Mouse (Mus musculus): Measurements from ENCODE around the gene Hs6st1.
"Not testable (repeated sequence)": the region's sequence is repeated elsewhere in the genome, so short reads cannot be mapped to it uniquely, and the experiment has no call there.

Gene Hs6st1

DNA sequence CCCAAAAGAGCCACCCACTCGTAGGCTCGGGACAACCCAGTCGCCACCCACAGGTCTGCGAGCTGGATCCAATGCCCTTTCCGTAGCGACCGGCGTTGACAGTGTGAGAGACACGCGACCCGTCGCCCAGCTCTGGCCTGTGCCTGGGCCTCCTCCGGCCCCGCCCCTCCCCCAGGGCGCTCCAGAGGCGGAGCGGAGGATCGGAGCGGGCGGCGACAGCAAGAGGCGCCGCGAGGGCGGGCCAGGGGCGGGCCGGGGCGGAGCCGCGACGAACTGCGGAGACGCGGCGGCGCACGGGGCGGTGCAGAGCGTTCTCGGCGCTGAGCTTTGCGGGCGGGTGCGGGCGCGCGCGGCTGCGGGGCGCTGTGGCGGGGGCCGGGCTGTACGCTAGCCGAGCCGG is at the start of gene Hs6st1:
TSS of gene Hs6st1 (plus strand) at position 325 of the 400 bp plus-strand sequence.
- in situ Hi-C loops (cut with MboI): loop anchor here (10.0 kb wide), 1 partner anchor 223 kb away; no protein-coding TSS in a partner anchor

DNA sequence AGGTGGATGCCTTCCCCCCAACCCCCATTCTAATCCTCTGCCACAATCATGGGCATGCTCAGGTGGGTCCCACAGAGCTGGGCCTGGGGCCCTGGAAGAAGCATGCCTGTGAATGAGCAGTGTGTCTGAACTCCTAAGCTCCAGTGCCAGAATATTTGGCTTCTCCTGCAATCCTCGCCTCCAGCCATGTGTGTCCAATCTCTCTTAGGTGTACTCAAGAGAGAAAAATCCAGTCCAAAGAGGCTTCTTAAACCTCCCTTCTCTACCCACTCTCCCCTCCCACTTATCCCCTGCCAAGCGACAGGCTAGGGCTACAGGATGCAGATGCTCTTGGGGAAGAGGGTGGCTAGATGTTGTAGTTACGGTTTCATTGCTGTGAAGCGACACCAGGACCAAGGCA is 49.6 kb upstream of the Hs6st1 start:
- in situ Hi-C loops (cut with MboI): no loop called here

DNA sequence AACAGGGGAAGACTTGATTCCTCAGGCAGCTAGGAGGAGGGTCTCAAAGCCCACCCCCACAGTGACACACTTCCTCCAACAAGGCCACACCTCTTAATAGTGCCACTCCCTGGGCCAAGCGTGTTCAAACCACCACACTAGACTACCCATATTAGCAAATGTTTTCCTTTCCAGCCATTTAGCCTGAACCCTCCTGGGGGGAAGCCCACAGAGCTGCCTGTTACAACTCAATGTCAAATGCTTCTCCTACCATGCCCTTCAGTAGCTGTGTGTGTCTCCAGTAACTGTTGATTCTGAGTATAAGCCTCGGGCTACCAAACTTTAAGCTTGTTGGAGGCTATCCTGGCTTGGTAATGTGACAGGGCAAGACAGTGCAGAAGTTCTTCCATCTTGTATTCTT is 49.0 kb upstream of the Hs6st1 start:
- in situ Hi-C loops (cut with MboI): no loop called here

DNA sequence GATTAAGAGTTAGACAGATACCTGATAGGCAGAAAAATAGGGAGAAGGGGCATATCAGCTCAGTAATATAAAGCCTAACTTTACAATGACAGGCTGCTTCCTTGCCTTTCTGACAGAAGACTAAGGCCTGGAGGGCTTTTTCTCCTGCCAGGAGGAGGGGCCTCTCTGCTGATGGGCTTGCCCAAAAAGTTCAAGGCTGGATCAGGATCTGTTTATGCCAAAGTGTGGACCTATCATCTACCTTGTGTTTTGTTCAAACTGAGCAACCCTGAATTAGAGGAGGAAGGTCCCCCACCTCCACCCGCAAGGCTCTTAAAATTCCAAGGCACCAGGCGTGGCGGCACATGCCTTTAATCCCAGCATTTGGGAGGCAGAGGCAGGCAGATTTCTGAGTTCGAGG is 47.9 kb upstream of the Hs6st1 start:
- in situ Hi-C loops (cut with MboI): no loop called here

DNA sequence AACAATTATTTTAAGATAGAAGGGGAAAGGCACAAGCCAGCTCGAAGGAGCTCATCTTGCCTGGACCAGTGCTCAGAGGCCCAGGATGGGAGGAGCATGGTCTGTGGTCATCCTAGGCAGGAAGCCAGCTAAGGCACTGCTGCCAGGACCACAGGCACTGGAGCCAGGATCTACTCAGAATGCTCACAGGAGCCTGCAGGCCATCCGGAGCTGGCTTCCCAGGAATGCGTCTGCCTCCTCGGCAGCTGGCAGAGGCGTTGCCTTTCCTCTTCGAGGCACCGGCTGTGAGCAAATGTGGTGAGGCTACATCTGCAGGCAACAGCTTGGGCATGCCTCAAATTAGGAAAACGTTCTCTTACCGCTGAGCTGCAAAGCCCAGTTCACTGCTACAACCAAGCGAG is 37.8 kb upstream of the Hs6st1 start:
- in situ Hi-C loops (cut with MboI): no loop called here

DNA sequence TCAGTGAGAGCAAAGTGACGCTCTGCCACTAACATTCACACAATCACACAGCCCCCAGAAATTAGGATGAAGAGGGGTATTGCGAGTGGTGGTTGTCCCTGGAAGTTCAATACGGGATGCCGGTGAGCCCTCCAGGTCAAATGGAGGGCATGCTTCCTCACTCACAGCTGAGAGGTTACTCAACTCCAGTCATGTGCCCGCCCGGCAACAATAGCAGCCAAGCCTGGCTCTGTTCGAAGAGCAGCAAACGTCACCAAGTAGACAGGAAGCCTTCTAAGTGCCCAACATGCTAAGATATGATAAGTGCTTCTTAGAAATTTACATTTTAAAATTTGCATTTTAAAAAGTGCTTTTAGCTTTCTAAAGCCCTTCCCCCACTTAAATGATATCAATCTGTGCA is 29.4 kb upstream of the Hs6st1 start:
- in situ Hi-C loops (cut with MboI): no loop called here

DNA sequence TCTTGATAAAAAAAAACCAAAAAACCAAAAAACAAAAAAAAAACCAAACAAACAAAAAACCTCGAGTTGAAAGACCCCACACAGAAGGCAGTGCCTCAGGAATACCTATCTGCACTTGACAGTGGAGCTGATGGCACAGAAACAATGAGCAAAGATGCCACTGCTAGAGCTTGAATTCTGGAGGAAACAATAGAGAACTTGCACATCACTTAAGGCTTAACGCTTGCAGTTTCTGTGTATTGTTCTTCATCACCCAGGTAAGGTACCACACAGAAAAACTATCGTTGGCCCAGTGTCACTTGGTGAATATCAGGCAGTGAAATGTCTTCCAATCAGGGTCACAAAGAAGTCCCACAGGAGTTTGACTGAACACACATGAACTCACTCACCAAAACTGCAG is 26.1 kb upstream of the Hs6st1 start:
- in situ Hi-C loops (cut with MboI): no loop called here

DNA sequence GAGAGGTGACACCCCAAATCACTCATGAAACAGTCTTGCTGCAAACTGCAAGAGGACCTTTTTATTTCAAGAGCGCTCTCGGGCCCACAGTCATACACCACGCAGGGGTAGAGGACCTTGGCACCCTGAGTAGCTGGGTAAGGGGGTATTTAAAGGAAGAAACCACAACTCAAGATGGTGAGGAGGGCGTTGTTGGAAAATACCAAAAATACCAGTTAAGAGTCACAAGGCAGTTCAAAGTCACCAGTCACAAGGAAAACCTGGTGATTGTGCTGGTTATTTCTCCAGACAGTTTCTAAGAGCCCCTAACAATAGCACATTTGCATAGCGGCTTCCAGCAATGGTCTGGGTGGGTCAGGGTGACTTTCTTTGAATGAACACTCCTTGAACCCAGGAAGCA is 24.4 kb upstream of the Hs6st1 start:
- in situ Hi-C loops (cut with MboI): not testable (repeated sequence)

DNA sequence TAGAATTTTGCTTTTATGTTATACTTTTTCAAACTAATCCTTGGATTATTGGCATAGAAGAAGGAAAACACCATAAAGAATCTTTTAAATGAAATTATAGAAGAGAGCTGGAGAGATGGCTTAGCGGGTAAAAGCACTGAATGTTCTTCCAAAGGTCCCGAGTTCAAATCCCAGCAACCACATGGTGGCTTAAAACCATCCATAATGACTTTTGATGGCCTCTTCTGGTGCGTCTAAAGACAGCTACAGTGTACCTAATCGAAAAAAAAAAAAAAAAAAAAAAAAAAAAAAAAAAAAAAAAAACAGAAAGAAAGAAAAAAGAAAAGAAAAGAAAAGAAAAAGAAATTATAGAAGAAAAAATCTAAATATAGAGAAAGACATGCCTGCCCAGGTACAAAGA is 23.9 kb upstream of the Hs6st1 start:
- in situ Hi-C loops (cut with MboI): no loop called here

DNA sequence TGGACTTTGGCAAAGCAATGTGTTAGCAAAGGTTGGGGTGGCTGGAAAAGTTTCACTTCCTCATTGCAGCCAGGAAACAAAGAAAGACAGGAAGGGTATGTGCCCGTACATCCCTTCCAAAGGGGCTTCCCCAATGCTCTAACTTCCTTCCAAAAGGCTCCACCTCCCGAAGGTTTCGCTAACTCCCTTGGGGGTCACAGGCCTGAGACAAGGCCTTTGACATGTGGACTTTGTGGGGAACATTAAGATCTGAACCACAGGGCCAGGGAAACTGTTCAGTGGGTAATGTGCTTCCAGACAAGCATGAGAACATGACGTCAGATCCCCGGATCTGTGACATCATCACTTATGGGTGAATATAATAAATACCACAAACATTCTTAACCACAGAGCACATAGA is 15.5 kb upstream of the Hs6st1 start:
- in situ Hi-C loops (cut with MboI): no loop called here

DNA sequence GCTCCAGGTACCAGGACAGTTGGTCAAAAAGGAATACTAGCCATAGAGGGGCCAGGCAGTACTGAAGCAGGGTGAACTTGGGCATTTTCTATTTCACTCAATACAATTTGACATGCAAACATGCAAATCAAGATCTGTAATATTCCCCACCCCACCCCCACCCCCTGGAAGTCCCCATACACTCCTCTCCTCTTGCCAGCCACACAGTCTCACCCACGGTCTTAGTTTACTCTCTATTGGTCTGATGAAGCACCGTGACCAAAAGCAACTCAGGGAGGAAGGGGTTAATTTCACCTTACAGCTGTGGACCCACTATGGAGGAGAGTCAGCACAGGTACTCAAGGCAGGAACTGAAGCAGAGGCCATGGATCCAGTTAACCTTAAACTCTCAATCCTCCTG is 14.6 kb upstream of the Hs6st1 start:
- in situ Hi-C loops (cut with MboI): no loop called here

DNA sequence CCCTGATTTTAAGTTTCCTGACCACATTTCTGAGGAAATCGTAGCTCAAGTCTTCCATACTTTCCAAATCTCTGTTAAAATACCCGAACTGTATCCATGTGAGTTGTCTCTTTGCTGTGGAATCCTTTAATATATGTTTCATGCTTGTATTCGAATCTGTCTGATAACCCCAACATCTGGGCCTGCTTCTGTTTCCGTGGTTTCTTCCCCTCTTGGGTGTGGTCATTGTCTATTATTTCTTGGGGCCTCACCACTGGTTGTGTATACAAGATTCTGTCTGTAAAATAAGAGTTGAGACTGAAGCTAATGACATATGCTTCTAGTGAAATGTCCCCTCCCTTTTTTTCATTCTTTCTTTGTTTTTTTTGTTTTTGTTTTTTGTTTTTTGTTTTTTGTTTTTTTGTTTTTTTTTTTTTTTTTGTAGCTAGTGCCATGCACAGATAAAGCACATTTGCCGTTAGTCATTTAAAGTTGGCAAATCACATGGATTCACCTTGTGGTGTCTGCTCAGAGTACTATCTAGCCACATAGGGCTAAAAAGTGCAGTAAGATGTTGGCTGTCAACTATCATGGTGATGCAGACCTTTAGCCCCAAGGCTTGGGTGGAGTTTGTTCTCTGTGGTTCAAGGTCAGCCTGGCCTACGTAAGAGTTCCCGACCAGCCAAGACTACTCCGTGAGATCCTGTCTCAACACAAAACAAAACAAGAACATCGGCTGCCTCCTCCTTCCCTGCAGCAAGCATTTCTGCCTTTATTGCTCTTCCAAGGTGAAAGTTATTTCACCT is 13.8 kb upstream of the Hs6st1 start:
- in situ Hi-C loops (cut with MboI): no loop called here

DNA sequence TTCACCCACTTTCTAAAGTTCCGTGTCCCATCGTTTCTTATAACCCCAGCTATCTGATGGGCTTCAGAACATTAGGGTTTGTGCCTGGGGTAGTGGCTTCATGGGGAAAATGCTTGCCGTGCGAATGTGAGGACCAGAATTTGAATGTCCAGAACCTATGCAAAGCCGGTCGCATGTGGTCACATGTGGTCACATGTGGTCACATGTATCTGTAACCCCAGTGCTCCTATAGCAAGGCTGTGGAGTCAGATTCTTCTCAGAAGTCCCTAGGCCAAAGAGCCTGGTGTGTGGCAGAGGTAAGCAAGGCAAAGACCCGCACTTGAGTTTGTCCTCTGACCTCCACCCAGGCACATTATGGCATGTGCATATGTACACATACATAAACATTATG is 13.2 kb upstream of the Hs6st1 start:
- in situ Hi-C loops (cut with MboI): no loop called here

DNA sequence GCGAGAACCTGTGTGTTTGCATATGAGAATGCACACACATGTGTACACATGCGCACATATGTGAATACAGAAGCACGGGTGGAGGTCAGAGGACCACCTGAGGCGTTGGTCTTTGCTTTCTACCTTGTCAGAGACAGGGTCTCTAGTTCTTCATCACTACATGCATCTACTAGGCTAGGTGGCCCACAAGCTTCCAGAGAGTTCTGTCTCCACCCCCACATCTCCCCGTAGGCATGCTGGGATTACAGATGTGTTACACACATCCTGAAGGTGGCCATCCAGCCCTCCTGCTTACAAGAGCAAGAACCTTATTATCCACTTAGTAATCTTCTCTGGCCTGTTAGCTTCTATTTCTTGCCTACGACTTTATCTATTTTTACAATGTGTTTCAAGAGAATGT is 8.8 kb upstream of the Hs6st1 start:
- in situ Hi-C loops (cut with MboI): no loop called here

DNA sequence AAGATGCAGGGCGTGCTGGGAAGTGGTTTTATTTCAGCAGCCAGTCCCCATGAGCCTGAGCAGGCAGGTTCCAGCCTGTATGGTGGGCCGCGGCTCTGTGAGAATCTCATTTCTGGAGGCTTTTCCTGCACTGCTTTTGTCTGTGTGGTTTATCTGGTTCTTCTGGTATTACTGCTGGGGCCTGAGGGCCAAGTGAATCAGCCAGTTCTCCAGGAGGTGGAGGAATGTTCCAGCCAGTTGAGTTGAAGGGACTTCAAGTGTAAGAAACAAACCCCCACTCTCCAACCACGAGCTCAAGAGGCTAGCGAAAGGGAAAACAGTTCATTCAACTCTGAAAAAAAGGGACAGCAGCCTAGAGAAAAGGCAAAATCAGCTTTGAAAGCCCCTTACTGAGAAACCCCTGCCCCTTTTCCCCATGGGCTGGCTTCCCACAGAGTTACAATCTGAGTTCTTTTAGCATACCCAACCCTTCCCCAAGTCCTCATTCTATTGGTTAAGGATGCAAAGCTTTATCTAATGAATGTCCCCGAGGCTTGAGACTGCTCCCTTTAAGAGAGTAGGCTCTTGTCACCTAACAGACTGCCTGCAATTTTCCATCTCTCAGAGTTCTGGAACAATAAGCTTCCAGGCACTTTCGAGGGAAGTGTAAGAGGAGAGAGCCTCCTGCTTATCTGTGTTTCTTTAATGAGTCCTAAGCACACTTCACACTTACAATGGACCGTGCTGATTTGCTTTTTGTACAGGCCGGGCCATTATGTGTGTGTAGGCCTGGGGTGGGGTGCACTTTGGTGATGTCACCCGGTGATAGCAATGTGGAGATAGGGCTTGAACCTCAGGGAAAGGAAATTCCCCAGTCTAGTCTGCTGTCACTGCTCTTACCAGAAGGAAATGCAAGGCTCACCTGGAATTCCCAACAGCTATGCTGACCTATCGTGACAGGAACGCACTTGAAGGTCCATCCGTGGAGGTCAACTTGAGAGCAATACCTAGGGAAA is 7.9 kb upstream of the Hs6st1 start:
- in situ Hi-C loops (cut with MboI): loop anchor here (10.0 kb wide), 1 partner anchor 215 kb away; no protein-coding TSS in a partner anchor

DNA sequence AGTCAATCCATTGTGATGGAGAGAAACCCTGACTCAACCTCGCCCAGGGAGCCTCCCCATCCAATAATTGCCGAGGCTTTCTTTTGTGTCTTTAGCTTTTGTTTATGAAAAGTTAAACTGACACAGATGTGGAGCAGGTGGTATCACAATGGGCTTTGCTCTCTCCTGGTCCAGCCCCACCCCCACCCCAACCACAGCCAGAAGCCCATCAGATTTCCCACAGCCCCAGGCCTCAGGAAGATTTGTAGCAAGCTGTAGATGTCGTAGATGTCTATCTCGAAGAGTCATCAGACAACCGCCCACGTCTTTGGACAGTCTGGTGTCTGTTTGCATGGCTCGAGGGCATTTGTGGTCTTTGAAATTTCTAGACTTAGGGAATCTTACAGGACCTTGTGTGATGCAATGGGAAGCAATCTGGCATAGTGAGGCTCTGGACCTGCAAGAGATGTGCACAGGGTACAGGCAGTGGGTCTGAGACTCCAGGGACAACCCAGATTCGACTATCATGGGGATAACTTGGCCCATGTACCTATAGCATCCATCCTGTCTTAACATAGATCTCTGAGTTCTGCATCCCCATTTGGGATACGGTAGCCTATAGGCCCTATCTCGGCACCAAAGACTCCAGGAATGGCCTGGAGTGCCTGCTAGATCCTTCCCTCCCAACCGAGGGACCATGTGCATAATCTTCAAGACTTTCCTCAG is 6.8 kb upstream of the Hs6st1 start:
- in situ Hi-C loops (cut with MboI): loop anchor here (10.0 kb wide), 1 partner anchor 217 kb away; no protein-coding TSS in a partner anchor

DNA sequence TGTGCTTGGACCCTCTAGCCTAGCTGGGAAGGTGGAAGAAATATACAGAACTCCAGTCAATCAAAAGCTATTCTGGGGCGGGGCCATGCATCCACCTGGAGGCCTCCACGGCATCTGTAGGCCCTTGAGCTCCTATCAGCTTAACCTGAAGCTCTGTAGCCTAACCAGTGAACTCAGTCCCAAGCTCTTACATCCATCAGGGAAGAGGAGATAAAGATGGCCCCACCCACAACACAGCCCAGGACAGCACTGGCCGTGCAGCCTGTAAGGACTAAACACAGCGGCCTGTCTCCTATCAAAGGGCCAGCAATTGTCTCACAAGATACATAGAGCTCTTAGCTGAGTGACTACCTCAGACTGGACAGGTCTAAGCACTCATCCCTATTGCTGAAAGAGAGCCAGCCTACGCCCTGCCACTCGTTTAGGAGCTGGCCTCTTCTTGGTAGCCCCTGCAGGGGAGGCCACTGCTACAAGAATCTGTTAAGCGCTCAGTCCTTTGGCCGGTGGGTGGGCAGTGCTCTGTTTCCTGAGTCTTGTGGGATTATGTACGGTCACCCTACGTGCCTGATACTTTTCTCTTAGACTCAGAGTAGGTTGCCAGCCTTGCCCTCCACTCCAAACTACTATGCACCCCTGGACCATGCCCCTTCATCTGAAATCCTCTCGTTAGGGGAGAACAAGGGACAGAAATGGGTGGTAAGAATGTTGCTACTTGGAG is 6.0 kb upstream of the Hs6st1 start:
- in situ Hi-C loops (cut with MboI): loop anchor here (10.0 kb wide), 1 partner anchor 217 kb away; no protein-coding TSS in a partner anchor

DNA sequence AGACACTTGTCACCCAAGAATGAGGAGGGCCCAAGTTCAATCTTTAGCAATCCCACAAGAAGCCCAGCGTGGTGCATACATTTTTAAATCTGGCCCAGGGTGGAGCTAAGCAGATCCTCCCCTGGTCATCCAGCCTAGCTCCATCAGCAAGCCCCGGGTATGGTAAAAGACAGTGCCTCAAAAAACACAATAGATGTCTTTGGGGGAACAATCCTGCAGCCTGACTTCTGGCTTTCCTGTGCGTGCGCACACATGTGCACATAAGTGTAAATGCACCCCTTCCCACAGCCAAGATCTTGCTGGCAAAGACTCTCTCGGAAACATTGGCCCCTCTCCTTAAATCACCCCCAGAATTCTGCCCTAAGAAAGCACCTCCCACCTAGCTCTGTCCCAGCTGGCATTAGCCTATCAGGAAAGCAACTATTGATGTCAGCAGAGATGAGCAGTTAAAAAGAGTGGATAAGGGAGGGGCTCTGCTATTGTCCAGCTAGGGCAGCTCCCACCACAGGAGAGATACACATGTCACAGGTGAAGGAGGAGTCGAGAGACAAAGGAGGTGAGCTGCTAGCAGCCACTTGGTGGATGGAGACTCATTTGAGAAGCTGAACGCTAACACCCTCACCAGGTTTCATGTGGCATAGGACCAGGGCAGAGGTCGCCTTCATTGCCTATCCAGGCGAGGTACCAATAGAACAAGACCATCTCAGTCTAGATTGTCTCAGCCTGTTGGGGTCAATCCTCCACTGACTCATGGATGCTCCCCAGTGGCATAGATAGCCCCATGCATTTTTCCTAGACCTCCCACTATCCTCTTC is 5.2 kb upstream of the Hs6st1 start:
- in situ Hi-C loops (cut with MboI): loop anchor here (10.0 kb wide), 1 partner anchor 218 kb away; no protein-coding TSS in a partner anchor

DNA sequence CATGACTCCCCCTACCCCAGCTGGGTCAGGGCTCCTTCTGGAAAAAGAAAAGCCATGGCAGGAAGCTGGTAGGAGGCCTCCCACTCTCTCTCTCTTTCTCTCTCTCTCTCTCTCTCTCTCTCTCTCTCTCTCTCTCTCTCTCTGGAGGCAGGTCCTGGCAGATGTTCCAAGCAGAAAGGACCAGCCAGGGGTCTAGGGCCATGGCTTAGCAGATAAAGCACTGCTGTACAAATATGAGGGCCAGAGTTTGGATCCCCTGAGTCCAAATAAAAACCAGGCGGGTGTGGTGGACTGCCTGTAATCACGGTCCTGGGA is 4.6 kb upstream of the Hs6st1 start:
- in situ Hi-C loops (cut with MboI): loop anchor here (10.0 kb wide), 1 partner anchor 219 kb away; no protein-coding TSS in a partner anchor

DNA sequence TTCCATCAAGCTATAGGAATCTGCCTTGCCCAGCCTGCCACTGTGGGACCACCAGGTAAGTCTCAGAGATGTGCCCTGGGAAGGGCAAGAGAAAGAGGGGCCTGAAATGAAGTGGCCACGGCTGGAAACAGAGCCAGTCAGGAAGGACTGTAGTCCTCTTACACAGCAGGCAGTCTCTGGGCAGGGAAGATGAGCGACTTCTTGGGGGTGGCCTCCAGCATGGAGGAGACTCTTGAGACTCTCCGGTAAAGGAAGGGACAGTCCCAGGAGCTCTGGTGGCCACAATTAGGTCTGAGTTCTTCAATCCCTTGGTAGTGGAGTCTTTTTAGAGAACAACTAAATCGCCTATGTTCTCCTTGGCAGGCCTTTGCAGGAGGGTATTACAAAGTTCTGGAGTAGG is 4.0 kb upstream of the Hs6st1 start:
- in situ Hi-C loops (cut with MboI): loop anchor here (10.0 kb wide), 1 partner anchor 219 kb away; no protein-coding TSS in a partner anchor
